Mouse (Mus musculus) ES-E14 (cell line): ENCODE results near the gene Krt42. TPM values are rescaled to one million over a fixed set of nuclear protein-coding genes. Genes with fewer than 3 reads are reported as not detected.

Source experiments
- DNase-seq: peaks from one replicate; pipeline ENCODE4 v3.0.0-alpha.2; 2013; ENCODE audit warnings: low read depth, low spot score
- H3K27ac ChIP-seq: 2 replicates; pipeline ENCODE4 v1.5.1; 2012; ENCODE audit warnings: low read depth, mild to moderate bottlenecking, low read length, moderate library complexity, mixed read lengths; ENCODE audit not compliant: poor library complexity, insufficient read depth, severe bottlenecking
- H3K36me3 ChIP-seq: 2 replicates; pipeline ENCODE4 v1.6.1; 2012; ENCODE audit warnings: mild to moderate bottlenecking, low read length, moderate library complexity, mixed read lengths; ENCODE audit not compliant: control insufficient read depth, poor library complexity, insufficient read depth, severe bottlenecking
- H3K4me1 ChIP-seq, 2 experiments: fragments of 150-350 bp in 1 of 2; sonication (generic) in 1 of 2; 2 replicates each; pipeline ENCODE4 v1.6.1; 2012; ENCODE audit warnings: low read length in 2 of 2, mild to moderate bottlenecking in 1 of 2, mixed read lengths in 1 of 2; ENCODE audit not compliant: control insufficient read depth in 2 of 2, insufficient read depth in 2 of 2, poor library complexity in 1 of 2
- H3K4me3 ChIP-seq, 2 experiments: fragments of 150-350 bp in 1 of 2; sonication (generic) in 1 of 2; 2 replicates each; pipeline ENCODE4 v1.5.1; 2012; ENCODE audit warnings: low read length in 2 of 2, low read depth in 1 of 2, mild to moderate bottlenecking in 1 of 2, mixed read lengths in 1 of 2; ENCODE audit not compliant: insufficient read depth in 1 of 2, poor library complexity in 1 of 2, severe bottlenecking in 1 of 2
- H3K9ac ChIP-seq: 2 replicates; pipeline ENCODE4 v1.6.1; 2012; ENCODE audit warnings: low read depth, mild to moderate bottlenecking, low read length, mixed read lengths; ENCODE audit not compliant: poor library complexity, insufficient read depth, severe bottlenecking
- H3K9me3 ChIP-seq: fragments of 150-350 bp; sonication (generic); 2 replicates; pipeline ENCODE4 v1.6.1; 2012; ENCODE audit warnings: low read depth, mild to moderate bottlenecking, low read length; ENCODE audit not compliant: control insufficient read depth, insufficient read depth
- CHD2 ChIP-seq: IDR thresholded peaks from 2 replicates; pipeline ENCODE4 v1.6.1; 2014; ENCODE audit warnings: mild to moderate bottlenecking, low read depth, low read length, inconsistent platforms
- HCFC1 ChIP-seq: IDR thresholded peaks from 2 replicates; pipeline ENCODE4 v1.6.1; 2012; ENCODE audit warnings: low read length, inconsistent platforms, borderline replicate concordance; ENCODE audit not compliant: insufficient read depth
- MAFK ChIP-seq: IDR thresholded peaks from 2 replicates; pipeline ENCODE4 v1.6.1; 2014; ENCODE audit warnings: mild to moderate bottlenecking, low read depth, low read length, inconsistent platforms; ENCODE audit not compliant: insufficient read depth
- ZC3H11A ChIP-seq: IDR thresholded peaks from 2 replicates; pipeline ENCODE4 v1.6.1; 2012; ENCODE audit warnings: low read depth, mild to moderate bottlenecking, inconsistent platforms, low read length, borderline replicate concordance
- ZNF384 ChIP-seq: IDR thresholded peaks from 2 replicates; pipeline ENCODE4 v1.6.1; 2012; ENCODE audit warnings: low read depth, low read length, inconsistent platforms
- in situ Hi-C, 2 experiments: fragments of 600-800 bp; cut with MboI; formaldehyde crosslinking; loops; one replicate each; pipeline ENCODE4 v1.15.1; 2025; ENCODE audit warnings: low sequenced_read_pairs in 2 of 2, inconsistent platforms in 1 of 2; ENCODE audit not compliant: unreplicated experiment in 2 of 2
- total RNA-seq: library from RNA; depleted of rRNA; stranded (reverse); fragments of 300-350 nt; gene quantifications from 2 replicates; pipeline ENCODE4 v1.2.3, GENCODE M21; 2012

The Krt42 gene
- total RNA-seq, 1 experiment = 21.7 TPM

DNA sequence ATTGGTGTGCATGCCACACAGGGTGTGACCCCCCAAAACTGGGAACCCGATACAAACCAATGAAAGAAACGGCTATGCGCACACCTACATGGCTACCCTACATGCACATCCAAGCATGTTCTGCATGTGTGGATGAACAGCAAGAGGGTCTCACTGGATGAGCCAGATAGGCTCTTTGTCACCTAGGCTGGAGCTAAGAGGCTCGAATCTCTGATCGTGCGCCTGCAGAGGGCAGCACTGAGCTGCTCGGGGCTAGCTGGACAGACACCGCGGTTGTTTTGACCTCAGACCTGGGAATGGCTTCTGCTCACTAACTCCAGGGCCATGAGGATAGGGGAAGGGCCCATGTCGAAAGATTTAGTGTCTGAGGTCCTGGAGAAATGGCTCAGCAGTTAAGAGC is 12.9 kb upstream of the Krt42 start:
- TF ChIP-seq ZNF384 (no peak), HCFC1 (no peak), MAFK (no peak)
- Histone ChIP-seq H3K4me3 (no peak overlapping the region), H3K9ac (no peak overlapping the region), H3K36me3 (no peaks in the 10 kb centered on the region), H3K27ac (no peak overlapping the region), H3K4me1 (peaks cover 0 to 44% of the 10 kb centered on the region in 2 experiments; a peak in 3 of 4 replicates), H3K9me3 (no peaks in the 10 kb centered on the region)
- in situ Hi-C loops = loop anchor here in 1 of 2 experiments (5.0 to 25.0 kb wide), 2 partner anchors 210 to 895 kb away; partner anchors contain the start of gene Krt10
- peak; percentile 88 for DNase-seq

DNA sequence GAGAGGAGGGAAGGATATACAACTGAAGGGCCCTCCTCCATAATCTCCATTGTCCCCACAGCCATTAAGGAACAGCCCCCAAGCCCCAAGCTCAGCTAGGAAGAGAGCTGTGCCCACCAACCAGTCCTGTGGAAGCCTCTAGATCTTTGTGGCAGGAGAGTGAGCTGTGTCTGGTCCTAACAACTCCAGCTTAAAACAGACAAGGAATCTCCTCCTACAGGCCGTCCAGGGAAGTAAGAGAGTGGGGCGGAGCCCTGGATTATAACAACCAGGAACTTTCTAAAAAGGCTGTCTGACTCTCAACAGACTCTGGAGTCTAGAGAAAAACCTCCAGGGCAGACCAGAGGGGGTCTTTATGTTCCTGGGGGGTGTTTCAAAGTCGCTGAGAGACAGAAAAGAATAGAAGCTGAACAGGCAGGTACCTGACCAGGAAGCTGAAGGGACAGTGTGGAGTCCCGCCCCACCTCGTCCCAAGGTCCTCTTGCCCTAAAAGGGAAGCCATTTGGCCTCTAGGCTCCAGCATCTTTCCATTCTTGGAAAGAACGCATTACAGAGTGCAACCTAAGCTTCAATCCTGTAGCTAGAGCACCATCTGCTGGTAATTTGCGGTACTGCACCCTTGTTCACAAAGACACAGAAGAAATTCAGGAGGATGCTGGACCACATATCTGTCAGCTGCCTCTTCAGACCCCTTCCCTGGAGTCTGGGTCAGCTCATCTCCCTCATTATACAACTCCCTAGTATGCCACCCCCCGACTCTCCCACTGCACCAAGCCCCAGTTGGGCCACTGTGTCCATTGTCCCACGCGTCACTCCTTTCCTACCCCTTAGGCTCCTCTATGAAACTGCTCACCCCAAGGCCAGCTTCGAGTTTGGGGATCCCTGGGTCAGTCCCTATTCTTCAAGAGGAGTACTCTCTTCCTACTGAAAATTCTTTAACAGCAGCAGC is 12.2 kb upstream of the Krt42 start:
- peaks cover 2 to 42% of the 10 kb centered on the region in 2 experiments; a peak in 3 of 4 replicates for H3K4me1 ChIP-seq
- peak; percentile 95 for DNase-seq
- 0 out of 2 replicates have a peak, but pooled peaks have one; percentile 23 for TF ChIP-seq ZNF384
- no peak for TF ChIP-seq CHD2
- 0 out of 2 replicates have a peak, but pooled peaks have one; percentile 41 for TF ChIP-seq MAFK
- peak; percentile 99 for TF ChIP-seq ZC3H11A
- no peak for TF ChIP-seq HCFC1
- H3K9ac ChIP-seq = no peak overlapping the region; the same call in 1 of the 2 replicates
- in situ Hi-C loops = loop anchor here in 1 of 2 experiments (5.0 to 25.0 kb wide), 2 partner anchors 210 to 895 kb away; partner anchors contain the start of gene Krt10
- no peaks in the 10 kb centered on the region for H3K36me3 ChIP-seq
- H3K4me3 ChIP-seq = no peak overlapping the region
- H3K27ac ChIP-seq = peak overlapping the region; percentile 45; the same call in 1 of the 2 replicates
- H3K9me3 ChIP-seq = no peaks in the 10 kb centered on the region

DNA sequence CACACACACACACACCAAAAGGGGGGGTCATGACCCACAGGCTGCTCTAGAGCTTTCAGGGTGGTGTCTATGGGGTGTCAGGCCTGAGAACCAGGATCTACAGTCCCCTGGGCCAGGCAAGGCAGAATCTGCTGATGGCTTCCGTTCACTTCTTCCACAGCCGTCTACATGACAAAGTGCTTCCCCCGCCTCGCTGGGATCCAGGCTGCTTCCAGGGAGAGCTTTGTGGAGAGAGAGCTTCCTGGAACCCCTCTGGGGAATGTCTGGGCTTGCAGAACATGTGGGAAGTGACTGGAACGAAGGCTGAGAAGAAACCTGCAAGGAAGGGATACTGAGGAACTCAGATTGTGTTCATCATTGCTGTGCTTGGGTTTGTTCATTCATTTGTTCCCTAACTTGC is 9.1 kb upstream of the Krt42 start:
- H3K27ac ChIP-seq = no peak overlapping the region
- no peak overlapping the region for H3K9ac ChIP-seq
- TF ChIP-seq HCFC1 (no peak), CHD2 (no peak), ZC3H11A (no peak), MAFK (no peak), ZNF384 (no peak)
- no peaks in the 10 kb centered on the region for H3K9me3 ChIP-seq
- H3K36me3 ChIP-seq = no peaks in the 10 kb centered on the region
- DNase-seq = no peak
- H3K4me1 ChIP-seq = peaks cover 5 to 41% of the 10 kb centered on the region in 2 experiments; a peak in 3 of 4 replicates
- in situ Hi-C loops = loop anchor here in 1 of 2 experiments (25.0 kb wide), 1 partner anchor 891 kb away; the partner anchor contains the start of gene Krt10
- H3K4me3 ChIP-seq = no peak overlapping the region

DNA sequence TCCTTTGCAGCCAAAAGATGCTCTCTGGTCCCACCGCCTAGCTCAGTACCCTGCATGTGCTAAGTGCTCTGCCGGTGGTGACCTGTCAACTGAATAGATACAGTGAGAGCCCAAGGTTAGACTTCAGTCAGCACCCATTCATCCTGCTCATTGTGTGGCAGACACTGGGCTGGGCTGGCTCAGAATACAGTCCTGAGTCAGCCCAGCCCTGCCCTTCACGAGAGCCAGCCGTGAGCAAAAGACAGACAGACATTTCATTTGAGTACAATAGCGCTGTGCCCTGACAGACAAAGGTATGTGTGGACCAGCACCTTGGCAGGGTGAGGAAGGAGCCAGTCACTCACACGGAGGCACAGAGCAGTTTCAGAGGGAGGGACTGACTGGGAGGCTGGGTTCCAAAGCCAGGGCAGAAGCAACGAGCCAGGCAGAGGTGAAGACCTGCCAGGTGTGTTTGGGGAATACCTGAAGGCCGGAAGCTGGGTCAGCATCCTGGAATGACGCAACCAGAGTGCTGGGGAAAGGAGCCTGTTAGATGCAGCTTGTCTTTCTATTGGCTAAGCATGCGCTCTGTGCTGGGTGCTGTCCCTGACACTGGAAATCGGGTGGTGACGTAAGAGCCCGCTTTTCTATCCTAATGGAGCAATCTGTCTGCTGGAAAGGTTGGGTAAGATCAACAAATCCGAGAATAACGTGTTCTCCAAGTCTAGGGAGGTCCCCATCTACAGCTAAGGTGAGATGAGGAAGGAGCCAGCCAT is 8.2 kb upstream of the Krt42 start:
- in situ Hi-C loops = loop anchor here in 1 of 2 experiments (25.0 kb wide), 1 partner anchor 891 kb away; the partner anchor contains the start of gene Krt10
- Histone ChIP-seq H3K36me3 (no peaks in the 10 kb centered on the region), H3K4me3 (peak overlapping the region; percentile 7 to 9; a peak in 1 of 4 replicates), H3K9me3 (no peaks in the 10 kb centered on the region), H3K4me1 (peaks cover 5 to 43% of the 10 kb centered on the region in 2 experiments; a peak in 3 of 4 replicates), H3K27ac (peak overlapping the region; percentile 74), H3K9ac (peak overlapping the region; percentile 36; the same call in 1 of the 2 replicates)
- no peak for DNase-seq
- no peak for TF ChIP-seq ZNF384
- no peak for TF ChIP-seq HCFC1
- 0 out of 2 replicates have a peak, but pooled peaks have one; percentile 3 for TF ChIP-seq MAFK
- no peak for TF ChIP-seq CHD2
